ENCODE assay signal across 14 mouse cellular contexts in genomic region chr8:92743108-92743507, GRCm38 (mm10).
DNase-seq lines count a peak whose midpoint lies in the region; ATAC-seq lines count a peak whose summit lies in the region.
"Had no signal": no experiment of that assay in that cellular context is flagged by ENCODE, and none has a peak within 500 bp of the region (broad histone marks: within the 10 kb centered on the region; RNA-seq: fewer than 3 reads in every experiment).

No protein-coding gene starts in this region.

- no peaks in the 10 kb centered on the region for H3K36me3 ChIP-seq in forebrain, embryonic 14.5 days (ENCODE audit: control insufficient read depth, insufficient read depth, low read length)
- no peaks in the 10 kb centered on the region for H3K36me3 ChIP-seq in midbrain, embryonic 13.5 days
- H3K36me3 ChIP-seq in heart, embryonic 10.5 days: no peaks in the 10 kb centered on the region
- H3K36me3 ChIP-seq: limb, embryonic 10.5 days; liver, embryonic 13.5 days had no signal

- no peaks in the 10 kb centered on the region for H3K9me3 ChIP-seq in forebrain, embryonic 14.5 days (replicated peaks; ENCODE audit: control insufficient read depth, low read length)
- no peaks in the 10 kb centered on the region for H3K9me3 ChIP-seq in midbrain, embryonic 13.5 days
- H3K9me3 ChIP-seq in heart, embryonic 10.5 days: no peaks in the 10 kb centered on the region
- H3K9me3 ChIP-seq: limb, embryonic 10.5 days; liver, embryonic 13.5 days had no signal

- no peak for ATAC-seq in forebrain, embryonic 14.5 days
- peak; percentile 62 for ATAC-seq in midbrain, embryonic 13.5 days
- ATAC-seq in erythroblast, adult 5-6 weeks (replicated peaks; ENCODE audit: low FRiP score, poor library complexity, severe bottlenecking): no peak
- ATAC-seq: intestine, embryonic 16.5 days had no signal

- no peak overlapping the region for H3K4me3 ChIP-seq in forebrain, embryonic 14.5 days (ENCODE audit: low read depth, low read length)
- H3K4me3 ChIP-seq in midbrain, embryonic 13.5 days (replicated peaks): no peak overlapping the region
- no peak overlapping the region for H3K4me3 ChIP-seq in heart, embryonic 10.5 days
- H3K4me3 ChIP-seq: limb, embryonic 10.5 days; liver, embryonic 13.5 days had no signal

- peak; percentile 50 for DNase-seq in ES-CJ7 (ENCODE audit: low read depth, low spot score)
- DNase-seq in brain, adult 2 months (ENCODE audit: low read depth, low spot score): peak; percentile 7
- peak; percentile 54 for DNase-seq in forebrain, embryonic 14.5 days (ENCODE audit: low spot score)
- DNase-seq in urinary bladder, adult 2 months (ENCODE audit: low spot score): no peak
- DNase-seq in heart, embryonic 10.5 days (ENCODE audit: low spot score): no peak
- DNase-seq: cerebellum, postnatal 25 days; kidney, postnatal 36 days; liver, embryonic 13.5 days; lung, postnatal 10 days; thymus, adult 18-20 months had no signal

- 17% methylated on average over 12 of the region's 12 CpGs for WGBS in forebrain, embryonic 14.5 days
- WGBS in midbrain, embryonic 13.5 days: 6% methylated on average over 12 of the region's 12 CpGs
- 69% methylated on average over 12 of the region's 12 CpGs for WGBS in heart, embryonic 10.5 days

- H3K4me2 ChIP-seq in forebrain, embryonic 14.5 days (ENCODE audit: low read length): no peak overlapping the region
- H3K4me2 ChIP-seq in midbrain, embryonic 13.5 days (replicated peaks): peak overlapping the region; percentile 16; the same call in 1 of the 2 replicates
- H3K4me2 ChIP-seq: liver, embryonic 13.5 days had no signal

- no peak overlapping the region for H3K27ac ChIP-seq in forebrain, embryonic 14.5 days (ENCODE audit: low read depth, low read length)
- peak overlapping the region; percentile 58 for H3K27ac ChIP-seq in midbrain, embryonic 13.5 days
- H3K27ac ChIP-seq in heart, embryonic 10.5 days: no peak overlapping the region
- H3K27ac ChIP-seq: limb, embryonic 10.5 days; liver, embryonic 13.5 days had no signal

- no peak overlapping the region for H3K9ac ChIP-seq in forebrain, embryonic 14.5 days (ENCODE audit: low read length)
- H3K9ac ChIP-seq in midbrain, embryonic 13.5 days (replicated peaks): no peak overlapping the region
- H3K9ac ChIP-seq: liver, embryonic 13.5 days had no signal

- peaks cover 6% of the 10 kb centered on the region; the same call in 1 of the 2 replicates for H3K4me1 ChIP-seq in forebrain, embryonic 14.5 days (ENCODE audit: control insufficient read depth, insufficient read depth, low read length)
- H3K4me1 ChIP-seq in midbrain, embryonic 13.5 days (replicated peaks): peaks cover 58% of the 10 kb centered on the region
- H3K4me1 ChIP-seq in heart, embryonic 10.5 days: peaks cover 13% of the 10 kb centered on the region; the same call in 1 of the 2 replicates
- H3K4me1 ChIP-seq: liver, embryonic 13.5 days had no signal

- no peaks in the 10 kb centered on the region for H3K27me3 ChIP-seq in forebrain, embryonic 14.5 days (replicated peaks; ENCODE audit: control insufficient read depth, insufficient read depth, low read length)
- H3K27me3 ChIP-seq in midbrain, embryonic 13.5 days: peaks cover 23% of the 10 kb centered on the region; the same call in 1 of the 2 replicates
- H3K27me3 ChIP-seq in heart, embryonic 10.5 days (ENCODE audit: insufficient read depth, poor library complexity, severe bottlenecking): peaks cover 29% of the 10 kb centered on the region
- H3K27me3 ChIP-seq: liver, embryonic 13.5 days had no signal

Comparison
In these comparisons a context has a peak if more than half of its experiments do, and no peak if none do; other contexts are left out.
1. DNase-seq: peak in ES-CJ7 (single experiment), brain, adult 2 months (single experiment) and forebrain, embryonic 14.5 days (single experiment); none in urinary bladder, adult 2 months (single experiment) and heart, embryonic 10.5 days (single experiment).